Mouse (Mus musculus) bone marrow macrophage, adult 2 months (primary cell): ENCODE measurements around the gene Ctnnd1.

ENCODE experiments used
- CTCF ChIP-seq: IDR thresholded peaks from 2 replicates; pipeline ENCODE4 v1.5.1; 2012; ENCODE audit warnings: low read depth, mild to moderate bottlenecking, low read length, moderate library complexity
- POLR2A ChIP-seq: IDR thresholded peaks from 2 replicates; pipeline ENCODE4 v1.6.1; 2012; ENCODE audit warnings: mild to moderate bottlenecking, low read depth, low read length, borderline replicate concordance

DNA sequence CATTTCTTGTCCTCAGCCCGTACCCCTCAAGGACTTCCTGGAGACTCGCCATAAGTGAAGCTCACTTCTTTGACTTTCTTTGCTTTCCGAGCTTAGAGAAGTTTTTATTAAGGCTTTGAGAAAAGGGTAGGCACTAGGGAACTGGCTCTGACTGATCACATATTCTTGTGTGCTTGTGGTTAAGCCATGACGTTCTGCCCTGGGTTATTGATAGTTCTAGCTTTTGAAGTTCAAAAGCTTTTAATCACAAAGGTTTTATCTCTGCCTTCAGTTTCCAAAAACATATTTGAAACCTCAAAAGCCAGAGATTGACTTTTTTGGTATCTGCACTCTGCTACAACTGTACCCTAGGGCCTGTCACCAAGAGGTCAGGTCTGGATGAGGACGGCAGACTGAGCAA, 68.3 kb downstream of the Ctnnd1 start:
- TF ChIP-seq CTCF: no peak
- TF ChIP-seq POLR2A: no peak
